Mouse (Mus musculus): ENCODE measurements around the gene Slc16a13.

Slc16a13 gene

GRCm38 (mm10) chr11:70220731-70221602, at the start of gene Slc16a13:
Slc16a13 (minus strand) TSS chr11:70221064.
- DNase-seq (ENCODE audit: low spot score) = peak; percentile 91

DNA sequence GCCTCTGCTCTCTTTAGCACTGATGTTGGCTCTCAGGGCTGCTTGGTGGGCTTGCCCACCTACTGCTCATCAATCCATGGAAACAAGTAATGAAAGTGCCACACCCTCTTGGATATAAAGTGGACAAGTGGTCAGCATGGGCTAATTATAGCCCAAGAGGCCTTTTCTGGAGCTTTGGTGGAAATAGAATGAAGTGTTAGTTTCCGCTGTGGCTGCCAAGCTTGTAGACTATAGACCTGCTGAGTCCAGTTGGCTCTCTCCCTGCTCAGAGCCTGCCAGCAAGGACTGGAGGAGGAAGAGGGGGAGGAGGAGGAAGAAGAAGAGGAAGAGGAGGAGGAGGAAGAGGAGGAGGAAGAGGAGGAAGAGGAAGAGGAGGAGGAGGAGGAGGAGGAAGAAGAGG, 45.5 kb upstream of the Slc16a13 start:
- DNase-seq (ENCODE audit: low spot score) = no peak

DNA sequence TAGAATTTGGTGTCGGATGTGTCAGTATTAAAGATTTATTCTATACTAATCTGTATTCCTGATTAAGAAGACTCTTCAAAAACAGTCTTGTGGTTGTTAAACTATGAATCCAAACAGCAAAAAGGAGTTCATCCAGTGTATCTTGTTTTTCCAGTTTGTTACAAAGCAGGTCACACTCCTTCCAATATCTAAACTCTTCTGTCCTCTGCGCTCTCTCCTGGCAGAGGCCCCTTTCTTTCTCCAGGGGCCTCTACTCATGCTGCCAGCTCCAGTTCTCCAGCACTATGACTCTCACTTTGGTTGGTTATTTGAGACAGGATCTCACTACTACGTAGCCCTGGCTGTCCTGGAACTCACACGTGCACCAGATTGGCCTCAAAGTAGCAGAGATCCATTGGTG, 45.0 kb upstream of the Slc16a13 start:
- DNase-seq (ENCODE audit: low spot score) = no peak

GRCm38 (mm10) chr11:70265252-70265651, 44.4 kb upstream of the Slc16a13 start:
- no peak for DNase-seq (ENCODE audit: low spot score)

DNA sequence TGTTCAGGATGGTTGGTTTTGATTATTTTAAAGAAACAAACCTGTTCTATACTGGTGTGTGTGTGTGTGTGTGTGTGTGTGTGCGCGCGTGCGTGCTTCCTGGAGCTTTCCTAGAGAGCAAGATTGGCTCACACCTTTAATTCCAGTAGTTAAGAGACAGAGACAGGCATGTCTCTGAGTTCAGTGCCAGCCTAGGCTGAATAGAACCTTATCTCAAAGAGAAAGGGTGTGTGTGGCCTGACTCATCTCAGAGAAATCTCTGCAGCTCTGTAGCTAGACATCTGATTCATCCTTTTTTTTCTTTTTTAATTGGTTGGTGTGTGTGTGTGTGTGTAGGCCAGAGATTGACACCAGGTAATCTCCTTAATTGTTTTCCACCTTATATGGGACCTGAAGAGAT, 38.2 kb upstream of the Slc16a13 start:
- DNase-seq (ENCODE audit: low spot score) = no peak

DNA sequence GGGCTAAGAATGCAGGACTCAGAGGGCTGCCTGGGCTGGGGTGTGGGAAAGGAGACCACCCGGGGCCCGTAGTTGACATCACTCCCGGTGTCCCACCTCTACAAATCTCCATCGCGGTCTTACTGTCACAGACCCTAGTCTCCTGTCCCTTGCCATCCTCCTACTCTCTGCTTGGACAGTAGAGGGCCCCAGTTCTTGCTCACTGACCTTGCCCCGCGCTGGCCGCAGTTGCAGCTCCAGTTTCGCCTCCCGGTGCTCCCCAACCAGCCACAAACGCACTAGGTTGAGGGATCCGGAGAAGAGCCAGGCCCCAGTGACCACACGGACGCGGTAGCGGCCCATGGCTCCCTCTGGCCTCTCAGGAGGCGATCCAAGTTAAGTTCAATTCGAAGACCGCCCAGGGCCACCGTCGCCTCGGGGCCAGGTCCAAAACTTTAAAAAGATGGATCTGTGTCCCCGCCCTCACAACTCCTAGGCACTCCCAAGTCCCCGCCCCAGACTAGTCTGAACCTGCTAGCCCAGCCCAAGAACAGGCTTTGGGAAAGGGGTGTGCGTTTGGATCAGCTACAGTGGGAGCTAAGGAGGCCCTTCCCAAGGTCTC, 34.2 kb upstream of the Slc16a13 start, which contains the start of gene Alox12:
Alox12 (minus strand) TSS at position 423 of the 601 bp plus-strand sequence.
- DNase-seq (ENCODE audit: low spot score) = no peak

DNA sequence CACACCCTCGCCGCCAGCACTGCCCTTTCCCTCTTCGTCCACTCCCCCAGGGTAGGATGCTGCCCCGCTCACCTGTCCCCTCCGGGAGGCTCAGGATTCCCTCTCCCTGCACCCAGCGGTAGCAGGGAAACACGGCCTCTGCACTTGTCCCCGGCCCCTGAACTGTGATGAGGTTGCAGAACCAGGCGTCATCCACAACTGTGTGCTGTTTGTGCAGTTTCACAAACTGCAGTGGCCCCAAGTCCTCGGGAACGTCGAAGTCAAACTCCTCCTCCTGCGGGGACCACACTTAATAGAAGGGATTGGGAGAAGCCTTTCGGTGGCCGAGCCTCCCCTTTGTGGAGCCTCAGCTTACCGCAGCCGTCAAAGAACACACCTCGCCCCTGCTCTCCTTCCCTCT, 33.5 kb upstream of the Slc16a13 start:
- DNase-seq (ENCODE audit: low spot score) = no peak

- DNase-seq (ENCODE audit: low spot score) = no peak
Measured at GRCm38 (mm10) chr11:70251853-70252252, 31.0 kb upstream of the Slc16a13 start.

DNA sequence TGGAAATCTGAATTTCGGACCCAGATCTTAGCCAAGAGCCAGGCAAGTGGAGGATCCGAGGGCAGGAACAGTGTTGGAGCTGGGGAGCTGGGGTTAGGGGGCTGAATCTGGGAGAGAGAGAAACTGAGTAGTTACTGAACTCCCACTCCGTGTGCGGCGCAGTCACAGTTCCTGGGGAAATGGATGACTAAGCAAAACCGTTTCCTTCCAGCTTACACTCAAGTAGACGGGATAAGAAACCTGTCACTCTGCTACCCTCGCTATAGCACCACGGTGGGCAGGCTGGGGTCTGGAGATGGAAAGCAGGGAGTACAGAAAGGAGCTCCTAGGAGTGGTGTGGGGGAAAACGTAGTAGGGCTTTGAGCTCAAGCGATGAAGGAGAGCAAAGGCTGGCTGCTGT, 29.3 kb upstream of the Slc16a13 start:
- no peak for DNase-seq (ENCODE audit: low spot score)

- no peak for DNase-seq (ENCODE audit: low spot score)
Measured at GRCm38 (mm10) chr11:70247136-70247845, 26.4 kb upstream of the Slc16a13 start.

DNA sequence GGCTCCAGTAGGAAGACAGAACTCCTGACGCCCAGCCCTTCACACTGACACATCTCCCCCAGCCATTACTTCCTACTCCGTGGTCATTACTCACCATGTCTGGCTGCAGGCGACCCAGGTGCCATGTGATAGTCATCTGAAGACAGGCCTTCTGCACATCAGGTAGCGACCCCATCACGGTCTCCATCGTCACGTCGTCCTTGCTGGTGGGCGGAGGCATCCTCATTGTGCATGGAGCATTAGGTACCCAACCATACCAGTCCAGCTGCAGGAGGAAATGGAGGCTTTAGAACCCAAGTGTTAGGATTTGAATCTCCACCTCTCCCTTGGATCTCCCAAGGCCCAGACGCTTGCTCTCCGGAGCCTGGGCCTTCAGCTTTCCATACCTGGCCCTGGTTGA, 21.7 kb upstream of the Slc16a13 start:
- DNase-seq (ENCODE audit: low spot score) = no peak

DNA sequence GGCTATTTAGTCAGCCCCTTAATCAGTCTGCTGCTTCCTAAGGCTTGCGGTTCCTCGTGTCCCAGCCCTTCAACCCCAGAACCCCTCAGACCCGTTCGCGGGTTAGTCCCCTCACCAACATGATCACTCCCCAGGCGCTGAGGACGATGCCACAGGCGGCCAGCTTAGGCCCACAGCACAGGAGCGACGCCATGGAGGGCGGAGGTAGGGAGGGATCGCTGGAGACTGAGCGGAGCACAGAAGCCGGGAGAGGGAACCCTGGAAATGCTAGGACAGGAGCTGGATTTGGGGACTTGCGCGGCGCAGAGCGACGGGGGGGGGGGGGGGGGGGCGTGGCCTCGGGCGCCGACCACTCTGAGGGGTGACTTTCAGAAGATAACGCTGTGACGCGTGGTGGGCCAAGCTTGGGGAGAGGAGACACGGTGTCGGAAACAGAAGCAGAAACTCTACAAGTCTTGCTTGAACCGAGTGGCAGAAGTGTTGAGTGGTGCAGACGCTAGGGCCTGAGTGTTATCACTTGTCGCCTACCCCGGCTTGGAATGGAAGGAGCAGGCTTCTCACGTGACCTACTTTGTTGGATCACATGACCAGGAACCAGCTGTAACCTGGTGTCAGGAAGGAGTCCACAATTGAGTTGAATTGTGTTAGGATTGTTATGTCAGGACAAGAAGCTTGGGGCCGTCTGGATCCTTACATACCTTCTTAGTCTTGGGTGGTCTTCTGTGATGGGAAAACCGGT, 18.8 kb upstream of the Slc16a13 start, which contains the start of the genes Gm21988 and Rnasek:
Gm21988 (minus strand) TSS at position 290 of the 739 bp plus-strand sequence.
Rnasek (minus strand) TSS at position 302 of the 739 bp plus-strand sequence.
- DNase-seq (ENCODE audit: low spot score) = peak; percentile 93

DNA sequence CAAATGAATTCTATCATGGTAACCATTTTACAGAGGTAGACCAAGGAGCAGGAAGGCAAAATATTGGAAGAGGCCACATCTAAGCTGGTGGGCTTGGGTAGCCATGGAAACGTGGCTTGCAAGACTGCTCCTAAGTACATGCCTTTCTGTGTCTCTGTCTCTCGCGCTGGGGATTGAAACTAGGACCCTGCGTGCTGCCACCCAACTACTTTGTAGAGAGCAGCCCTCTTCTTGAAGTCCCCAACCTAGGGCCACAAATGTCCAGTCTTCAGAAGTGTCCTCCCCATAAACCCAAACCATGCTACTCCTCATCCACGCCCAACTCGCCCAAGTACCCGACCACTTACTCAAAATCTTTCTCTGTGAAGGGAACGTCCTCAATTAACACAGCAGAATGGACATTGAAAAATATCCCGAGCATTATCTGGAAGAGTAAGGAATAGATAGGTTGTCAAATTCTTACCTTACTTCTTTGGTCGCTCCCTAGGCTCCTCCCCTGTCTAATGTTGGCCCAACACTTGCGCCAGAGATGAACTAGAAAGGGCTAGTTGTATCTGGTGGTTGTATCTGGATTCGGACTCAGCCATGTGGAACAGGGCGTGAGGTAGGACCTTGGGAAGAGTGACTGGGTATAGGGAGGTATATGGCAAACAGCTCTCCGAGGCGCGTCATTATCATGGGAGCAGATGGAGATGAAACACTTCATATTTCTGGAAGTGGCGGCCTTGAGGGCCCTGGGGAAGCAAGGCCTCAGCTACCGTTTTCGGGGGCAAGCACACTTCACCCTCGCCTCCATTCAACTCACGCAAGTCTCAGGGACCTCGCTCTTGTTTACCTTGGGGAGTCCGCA, 18.0 kb upstream of the Slc16a13 start:
- DNase-seq (ENCODE audit: low spot score) = no peak

DNA sequence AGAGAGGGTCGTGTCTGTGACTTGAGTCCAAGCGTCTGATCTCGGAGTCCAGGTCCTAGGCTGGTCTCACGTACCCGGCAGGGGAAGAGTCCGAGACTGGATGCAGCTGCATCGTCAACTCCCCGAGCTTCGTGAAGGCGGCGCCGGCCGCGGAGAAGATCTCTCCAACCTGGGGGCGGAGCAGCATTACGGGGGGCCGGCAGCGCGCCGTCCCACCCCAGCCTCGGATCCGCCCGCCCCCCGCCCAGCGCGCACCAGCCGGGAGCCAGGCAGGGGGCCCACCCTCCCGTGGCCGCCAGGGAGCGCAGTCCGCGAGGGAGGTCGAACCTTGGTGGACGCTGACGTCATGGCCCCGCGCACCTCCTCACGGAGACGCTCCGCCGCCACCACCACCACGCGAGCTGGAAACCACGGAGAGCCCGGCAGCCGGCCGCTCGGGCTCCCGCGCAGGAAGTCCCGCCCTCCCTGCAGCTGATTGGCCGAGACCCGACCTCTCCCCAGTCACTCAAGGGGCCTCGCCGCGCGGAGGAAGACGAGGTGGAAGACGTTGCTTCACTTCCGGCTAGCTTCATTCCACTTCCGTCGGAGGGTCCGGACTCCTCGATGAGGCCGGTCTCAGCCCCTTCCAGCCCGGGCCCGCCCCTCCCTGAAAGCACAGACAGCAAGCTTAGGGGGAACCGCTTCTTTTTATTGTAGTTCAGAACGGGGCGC, 16.7 kb upstream of the Slc16a13 start, which contains the start of gene 0610010K14Rik:
0610010K14Rik (minus strand) TSS at position 458 of the 711 bp plus-strand sequence.
- peak; percentile 80 for DNase-seq (ENCODE audit: low spot score)

GRCm38 (mm10) chr11:70236717-70237116, 15.9 kb upstream of the Slc16a13 start:
- no peak for DNase-seq (ENCODE audit: low spot score)

- no peak for DNase-seq (ENCODE audit: low spot score)
Measured at GRCm38 (mm10) chr11:70235254-70235900, 14.5 kb upstream of the Slc16a13 start.

GRCm38 (mm10) chr11:70234497-70234896, 13.6 kb upstream of the Slc16a13 start:
- DNase-seq (ENCODE audit: low spot score) = no peak

GRCm38 (mm10) chr11:70234037-70234436, 13.2 kb upstream of the Slc16a13 start:
- DNase-seq (ENCODE audit: low spot score) = no peak

- no peak for DNase-seq (ENCODE audit: low spot score)
Measured at GRCm38 (mm10) chr11:70233016-70233415, 12.2 kb upstream of the Slc16a13 start.

- no peak for DNase-seq (ENCODE audit: low spot score)
Measured at GRCm38 (mm10) chr11:70232546-70232945, 11.7 kb upstream of the Slc16a13 start.
